Mouse (Mus musculus) liver, embryonic 14.5 days (tissue): ENCODE results near the gene Gm6614.

Experiments used
- CTCF ChIP-seq: IDR thresholded peaks from 2 replicates; pipeline ENCODE4 v1.5.1; 2016; ENCODE audit warnings: antibody characterized with exemption, low read depth, control low read depth
- EP300 ChIP-seq: IDR thresholded peaks from 2 replicates; pipeline ENCODE4 v1.6.1; 2016; ENCODE audit warnings: antibody characterized with exemption, low read depth

- TF ChIP-seq CTCF: no peak
- TF ChIP-seq EP300: no peak
Measured at GRCm38 (mm10) chr6:142041896-142042295, 30.7 kb upstream of the Gm6614 start.
